Mouse (Mus musculus) heart, embryonic 12.5 days (tissue): ENCODE results near the gene Pdia6. TPM values are rescaled to one million over a fixed set of nuclear protein-coding genes. Genes with fewer than 3 reads are reported as not detected.

ENCODE experiments used
- ATAC-seq: fragments of 200-750 bp; cut with Nextera tagmentation; 2 replicates; pipeline ENCODE4 v1.8.0; 2017; ENCODE audit warnings: moderate TSS enrichment, moderate library complexity; ENCODE audit not compliant: insufficient number of reproducible peaks, low FRiP score
- H3K27ac ChIP-seq: fragments of 300-500 bp; sonication (generic); 2 replicates; pipeline ENCODE4 v1.5.1; 2016; ENCODE audit warnings: mild to moderate bottlenecking, moderate library complexity; ENCODE audit not compliant: poor library complexity, severe bottlenecking
- H3K27me3 ChIP-seq: fragments of 300-500 bp; sonication (generic); replicated peaks from 2 replicates; pipeline ENCODE4 v1.6.1; 2016; ENCODE audit warnings: mild to moderate bottlenecking, moderate library complexity
- H3K36me3 ChIP-seq: fragments of 300-500 bp; sonication (generic); 2 replicates; pipeline ENCODE4 v1.6.1; 2016; ENCODE audit warnings: mild to moderate bottlenecking, moderate library complexity
- H3K4me1 ChIP-seq: fragments of 300-500 bp; sonication (generic); replicated peaks from 2 replicates; pipeline ENCODE4 v1.6.1; 2016; ENCODE audit warnings: mild to moderate bottlenecking
- H3K4me2 ChIP-seq: fragments of 300-500 bp; sonication (generic); 2 replicates; pipeline ENCODE4 v1.6.1; 2016; ENCODE audit warnings: mild to moderate bottlenecking, moderate library complexity
- H3K4me3 ChIP-seq: fragments of 300-500 bp; sonication (generic); 2 replicates; pipeline ENCODE4 v1.5.1; 2016; ENCODE audit warnings: mild to moderate bottlenecking
- H3K9ac ChIP-seq: fragments of 300-500 bp; sonication (generic); 2 replicates; pipeline ENCODE4 v1.6.1; 2016; ENCODE audit warnings: mild to moderate bottlenecking, moderate library complexity
- H3K9me3 ChIP-seq: fragments of 300-500 bp; sonication (generic); replicated peaks from 2 replicates; pipeline ENCODE4 v1.6.1; 2016; ENCODE audit warnings: mild to moderate bottlenecking, moderate library complexity
- WGBS: fragments of 180-500 bp; shearing (Covaris S2); methylation state at CpG from one replicate; pipeline ENCODE4 v1.1.7; 2016; 5-methylcytosine and 5-hydroxymethylcytosine counted together
- polyA plus RNA-seq: library from polyadenylated mRNA; unstranded; fragments of >200 nt; fragmentation: Nextera tagmentation; extraction: Ambion mirVana; gene quantifications from 2 replicates; pipeline ENCODE4 v1.2.1, GENCODE M21; 2016

The Pdia6 gene
- polyA plus RNA-seq, 1 experiment from 2014 or later = 465 TPM

GRCm38 (mm10) chr12:17238588-17239427, 27.5 kb upstream of the Pdia6 start:
- H3K4me1 ChIP-seq = peaks cover 6% of the 10 kb centered on the region; the same call in 1 of the 2 replicates

GRCm38 (mm10) chr12:17239428-17239688, 27.0 kb upstream of the Pdia6 start:
- no peak overlapping the region for H3K4me3 ChIP-seq
- no peak overlapping the region for H3K4me2 ChIP-seq
- H3K9me3 ChIP-seq = 0 out of 2 replicates have a peak, but pooled peaks cover 3% of the 10 kb centered on the region
- no peak overlapping the region for H3K9ac ChIP-seq
- H3K36me3 ChIP-seq = no peaks in the 10 kb centered on the region
- H3K27me3 ChIP-seq = no peaks in the 10 kb centered on the region
- peaks cover 6% of the 10 kb centered on the region; the same call in 1 of the 2 replicates for H3K4me1 ChIP-seq
- H3K27ac ChIP-seq = no peak overlapping the region
- ATAC-seq = no peak

More at GRCm38 (mm10) chr12:17238588-17239427, 27.5 kb upstream of the Pdia6 start:
- Histone ChIP-seq H3K9me3 (0 out of 2 replicates have a peak, but pooled peaks cover 3% of the 10 kb centered on the region), H3K9ac (no peak overlapping the region), H3K4me2 (no peak overlapping the region), H3K36me3 (no peaks in the 10 kb centered on the region), H3K27me3 (no peaks in the 10 kb centered on the region), H3K27ac (no peak overlapping the region), H3K4me3 (no peak overlapping the region)
- ATAC-seq = no peak
- 44% methylated on average over 12 of the region's 12 CpGs for WGBS

DNA sequence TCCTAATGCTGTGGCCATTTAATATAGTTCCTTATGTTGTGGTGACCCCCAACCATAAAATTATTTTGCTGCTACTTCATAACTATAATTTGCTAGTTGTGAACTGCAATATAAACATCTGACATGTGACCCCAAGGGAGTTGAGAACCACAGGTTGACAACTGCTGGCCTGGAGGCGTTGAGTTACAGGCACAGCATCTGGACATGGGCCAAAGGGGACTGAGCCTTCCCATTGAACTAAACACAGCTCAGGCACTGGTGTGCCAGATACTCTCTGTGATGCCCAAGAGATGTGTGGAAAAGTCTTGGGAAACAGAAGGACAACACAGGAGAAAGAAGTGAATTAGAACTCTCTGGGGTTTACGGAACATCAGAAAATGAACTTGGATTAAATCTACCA, 25.3 kb upstream of the Pdia6 start:
- Histone ChIP-seq H3K36me3 (no peaks in the 10 kb centered on the region), H3K4me1 (peaks cover 6% of the 10 kb centered on the region; the same call in 1 of the 2 replicates)
- 81% methylated on average over 2 of the region's 2 CpGs for WGBS

GRCm38 (mm10) chr12:17241614-17242013, 24.7 kb upstream of the Pdia6 start:
- Histone ChIP-seq H3K27me3 (no peaks in the 10 kb centered on the region), H3K36me3 (no peaks in the 10 kb centered on the region), H3K4me3 (no peak overlapping the region), H3K4me2 (no peak overlapping the region), H3K9me3 (0 out of 2 replicates have a peak, but pooled peaks cover 3% of the 10 kb centered on the region), H3K9ac (no peak overlapping the region), H3K4me1 (peaks cover 6% of the 10 kb centered on the region; the same call in 1 of the 2 replicates), H3K27ac (no peak overlapping the region)
- no peak for ATAC-seq
- WGBS = 83% methylated on average over 9 of the region's 9 CpGs

More for the DNA sequence above, 25.3 kb upstream of the Pdia6 start:
- 0 out of 2 replicates have a peak, but pooled peaks cover 3% of the 10 kb centered on the region for H3K9me3 ChIP-seq
- no peaks in the 10 kb centered on the region for H3K27me3 ChIP-seq
- no peak for ATAC-seq
- no peak overlapping the region for H3K4me3 ChIP-seq
- H3K9ac ChIP-seq = no peak overlapping the region
- no peak overlapping the region for H3K27ac ChIP-seq
- H3K4me2 ChIP-seq = no peak overlapping the region

DNA sequence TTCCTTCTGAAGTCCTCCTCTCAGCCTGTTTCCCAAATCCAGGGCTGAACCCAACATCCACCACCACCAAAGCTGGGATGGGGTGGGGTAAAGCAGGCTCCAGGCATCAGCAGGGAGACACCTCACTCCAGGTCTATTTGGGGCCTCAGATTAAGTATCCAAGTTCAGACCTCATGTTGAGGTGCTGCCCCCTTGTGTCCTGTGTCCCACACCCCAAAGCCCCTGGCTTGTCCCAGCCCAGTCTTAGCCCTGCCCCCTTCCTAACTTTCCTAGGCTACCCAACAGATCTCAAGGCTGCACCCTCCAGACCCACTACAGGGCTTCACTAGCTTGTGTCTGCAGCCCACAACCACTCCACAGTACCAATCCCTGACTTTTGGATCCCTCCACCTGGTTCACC, 24.3 kb upstream of the Pdia6 start:
- H3K4me2 ChIP-seq = no peak overlapping the region
- no peak for ATAC-seq
- no peak overlapping the region for H3K9ac ChIP-seq
- no peaks in the 10 kb centered on the region for H3K36me3 ChIP-seq
- H3K4me1 ChIP-seq = peaks cover 6% of the 10 kb centered on the region; the same call in 1 of the 2 replicates
- no peak overlapping the region for H3K4me3 ChIP-seq
- no peak overlapping the region for H3K27ac ChIP-seq
- 0 out of 2 replicates have a peak, but pooled peaks cover 3% of the 10 kb centered on the region for H3K9me3 ChIP-seq
- no peaks in the 10 kb centered on the region for H3K27me3 ChIP-seq

DNA sequence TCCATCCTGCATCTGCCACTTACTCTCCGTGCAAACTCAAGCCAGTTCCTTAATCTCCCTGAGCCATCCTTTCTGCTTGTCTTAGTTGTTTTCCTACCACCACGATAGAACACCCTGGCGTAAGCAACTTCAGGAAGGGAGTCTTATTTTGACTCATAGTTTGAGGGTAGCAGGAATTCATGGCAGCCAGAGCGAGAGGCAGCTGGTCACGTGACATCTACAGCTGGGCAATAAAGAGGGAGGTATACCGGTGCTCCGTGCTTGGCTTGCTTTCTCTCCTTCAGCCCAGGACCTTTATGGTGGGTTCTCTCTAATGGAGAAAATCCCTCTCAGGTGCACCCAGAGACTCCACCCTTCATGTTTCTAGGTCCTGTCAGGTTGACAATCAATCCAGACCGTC, 15.4 kb upstream of the Pdia6 start:
- no peaks in the 10 kb centered on the region for H3K36me3 ChIP-seq
- 0 out of 2 replicates have a peak, but pooled peaks cover 6% of the 10 kb centered on the region for H3K4me1 ChIP-seq
- no peak for ATAC-seq
- no peak overlapping the region for H3K4me3 ChIP-seq
- WGBS = 66% methylated on average over 8 of the region's 8 CpGs
- H3K27ac ChIP-seq = no peak overlapping the region
- no peak overlapping the region for H3K9ac ChIP-seq
- H3K27me3 ChIP-seq = peaks cover 9% of the 10 kb centered on the region; the same call in 1 of the 2 replicates
- no peaks in the 10 kb centered on the region; the same call in 1 of the 2 replicates for H3K9me3 ChIP-seq
- no peak overlapping the region for H3K4me2 ChIP-seq

GRCm38 (mm10) chr12:17253069-17253468, 13.3 kb upstream of the Pdia6 start:
- no peaks in the 10 kb centered on the region for H3K36me3 ChIP-seq

DNA sequence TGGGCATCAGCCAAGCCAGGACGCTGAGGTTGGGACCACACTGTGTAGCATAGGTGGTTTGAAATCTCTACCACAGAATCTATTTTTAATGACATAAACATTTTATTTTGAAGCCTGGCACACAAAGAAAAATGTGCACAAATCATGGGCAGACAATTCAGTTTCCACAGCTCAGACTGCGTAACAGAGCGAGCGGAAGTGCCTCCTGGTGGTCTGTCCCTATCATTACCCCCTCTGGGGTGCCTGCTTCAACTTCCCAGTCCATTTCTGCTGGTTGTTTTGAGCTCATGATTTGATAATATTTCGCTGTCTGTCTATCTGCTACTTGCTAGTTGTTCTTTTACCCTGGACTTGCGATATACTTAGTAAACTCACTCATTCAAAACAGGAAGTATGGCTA, 10.7 kb upstream of the Pdia6 start:
- no peak overlapping the region for H3K4me2 ChIP-seq
- H3K4me1 ChIP-seq = 0 out of 2 replicates have a peak, but pooled peaks cover 6% of the 10 kb centered on the region
- no peaks in the 10 kb centered on the region for H3K36me3 ChIP-seq
- H3K27ac ChIP-seq = no peak overlapping the region
- H3K4me3 ChIP-seq = no peak overlapping the region
- 0 out of 2 replicates have a peak, but pooled peaks cover 3% of the 10 kb centered on the region for H3K9me3 ChIP-seq
- no peak overlapping the region for H3K9ac ChIP-seq
- no peak for ATAC-seq
- 77% methylated on average over 6 of the region's 6 CpGs for WGBS
- H3K27me3 ChIP-seq = peaks cover 9% of the 10 kb centered on the region; the same call in 1 of the 2 replicates

More at GRCm38 (mm10) chr12:17253069-17253468, 13.3 kb upstream of the Pdia6 start:
- no peak overlapping the region for H3K9ac ChIP-seq
- ATAC-seq = no peak
- H3K9me3 ChIP-seq = no peaks in the 10 kb centered on the region; the same call in 1 of the 2 replicates
- peak overlapping the region; percentile 52; the same call in 1 of the 2 replicates for H3K4me2 ChIP-seq
- H3K4me3 ChIP-seq = no peak overlapping the region
- 0 out of 2 replicates have a peak, but pooled peaks cover 6% of the 10 kb centered on the region for H3K4me1 ChIP-seq
- 8% methylated on average over 9 of the region's 9 CpGs for WGBS
- H3K27me3 ChIP-seq = peaks cover 9% of the 10 kb centered on the region; the same call in 1 of the 2 replicates
- H3K27ac ChIP-seq = no peak overlapping the region

DNA sequence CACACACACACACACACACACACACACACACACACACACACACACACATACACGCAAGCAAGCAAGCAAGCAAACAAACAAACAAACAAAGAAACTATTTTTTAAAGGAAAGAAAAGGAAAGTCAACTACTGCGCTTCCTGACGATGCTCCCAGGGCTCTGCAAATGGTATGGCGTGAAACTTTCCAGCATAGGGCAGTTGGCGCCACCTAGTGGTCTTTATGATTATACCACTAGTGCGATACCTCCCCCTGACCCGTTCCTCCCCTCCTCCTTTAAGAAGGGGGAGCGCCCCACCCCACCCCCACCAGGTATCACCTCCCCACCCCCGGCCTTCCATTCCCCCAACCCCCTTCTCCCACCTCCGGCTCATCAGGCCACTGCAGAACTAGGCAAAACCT, 9.4 kb upstream of the Pdia6 start:
- WGBS = 5% methylated on average over 9 of the region's 10 CpGs
- 0 out of 2 replicates have a peak, but pooled peaks cover 6% of the 10 kb centered on the region for H3K4me1 ChIP-seq
- H3K36me3 ChIP-seq = no peaks in the 10 kb centered on the region
- H3K4me2 ChIP-seq = no peak overlapping the region
- no peak for ATAC-seq
- H3K9ac ChIP-seq = no peak overlapping the region; the same call in 1 of the 2 replicates
- H3K27ac ChIP-seq = no peak overlapping the region
- no peak overlapping the region for H3K4me3 ChIP-seq
- peaks cover 9% of the 10 kb centered on the region; the same call in 1 of the 2 replicates for H3K27me3 ChIP-seq
- H3K9me3 ChIP-seq = 0 out of 2 replicates have a peak, but pooled peaks cover 3% of the 10 kb centered on the region

- H3K27ac ChIP-seq = no peak overlapping the region
- H3K27me3 ChIP-seq = no peaks in the 10 kb centered on the region
- H3K4me2 ChIP-seq = no peak overlapping the region
- H3K4me3 ChIP-seq = no peak overlapping the region
- no peak overlapping the region for H3K9ac ChIP-seq
- H3K36me3 ChIP-seq = no peaks in the 10 kb centered on the region
- 0 out of 2 replicates have a peak, but pooled peaks cover 6% of the 10 kb centered on the region for H3K4me1 ChIP-seq
- ATAC-seq = no peak
- WGBS = 72% methylated on average over 7 of the region's 7 CpGs
- 0 out of 2 replicates have a peak, but pooled peaks cover 3% of the 10 kb centered on the region for H3K9me3 ChIP-seq
These were observed 7.9 kb upstream of the Pdia6 start for GRCm38 (mm10) chr12:17258431-17258830.

GRCm38 (mm10) chr12:17261005-17261404, 5.3 kb upstream of the Pdia6 start:
- WGBS = 86% methylated on average over 3 of the region's 3 CpGs
- Histone ChIP-seq H3K27ac (no peak overlapping the region), H3K9me3 (0 out of 2 replicates have a peak, but pooled peaks cover 3% of the 10 kb centered on the region), H3K4me3 (no peak overlapping the region), H3K4me2 (no peak overlapping the region), H3K27me3 (no peaks in the 10 kb centered on the region), H3K36me3 (no peaks in the 10 kb centered on the region), H3K9ac (no peak overlapping the region), H3K4me1 (no peaks in the 10 kb centered on the region)
- ATAC-seq = no peak
